Mouse (Mus musculus): Measurements from ENCODE around the gene Gm14399.
"Not testable (repeated sequence)": the region's sequence is repeated elsewhere in the genome, so short reads cannot be mapped to it uniquely, and the experiment has no call there.

The Gm14399 gene

GRCm38 (mm10) chr2:175141993-175142295, at the start of gene Gm14399:
TSS of gene Gm14399 (minus strand) at chr2:175142012.
- DNase-seq: not testable (repeated sequence)

GRCm38 (mm10) chr2:175179008-175179407, 37.2 kb upstream of the Gm14399 start:
- not testable (repeated sequence) for DNase-seq

GRCm38 (mm10) chr2:175176312-175176711, 34.5 kb upstream of the Gm14399 start:
- DNase-seq: no peak

- DNase-seq: not testable (repeated sequence)
Measured at GRCm38 (mm10) chr2:175175401-175176180, 33.8 kb upstream of the Gm14399 start, which contains the start of gene Gm14443. TSS of gene Gm14443 (minus strand) at chr2:175175871.

GRCm38 (mm10) chr2:175174058-175174457, 32.2 kb upstream of the Gm14399 start:
- DNase-seq: not testable (repeated sequence)

- not testable (repeated sequence) for DNase-seq
Measured at GRCm38 (mm10) chr2:175172906-175173595, 31.2 kb upstream of the Gm14399 start.

GRCm38 (mm10) chr2:175172123-175172522, 30.3 kb upstream of the Gm14399 start:
- no peak for DNase-seq

GRCm38 (mm10) chr2:175166870-175167269, 25.1 kb upstream of the Gm14399 start:
- not testable (repeated sequence) for DNase-seq

- not testable (repeated sequence) for DNase-seq
Measured at GRCm38 (mm10) chr2:175165110-175165509, 23.3 kb upstream of the Gm14399 start.

- peak in 1 of 2 experiments; percentile 10 for DNase-seq
Measured at GRCm38 (mm10) chr2:175161438-175161837, 19.6 kb upstream of the Gm14399 start.

GRCm38 (mm10) chr2:175158642-175159041, 16.8 kb upstream of the Gm14399 start:
- no peak for DNase-seq

GRCm38 (mm10) chr2:175156696-175157095, 14.9 kb upstream of the Gm14399 start:
- no peak for DNase-seq

GRCm38 (mm10) chr2:175141118-175141992, 457 bp downstream of the Gm14399 start:
- peak; percentile 25 to 42 for DNase-seq

- DNase-seq: not testable (repeated sequence)
Measured at GRCm38 (mm10) chr2:175140624-175141023, 1.2 kb downstream of the Gm14399 start.
